Mouse (Mus musculus) ES-Bruce4 (cell line): ENCODE data around the gene Gja1. TPM values are rescaled to one million over a fixed set of nuclear protein-coding genes. Genes with fewer than 3 reads are reported as not detected.

Source experiments
- H3K27ac ChIP-seq: 2 replicates; pipeline ENCODE4 v1.5.1; 2012; ENCODE audit warnings: low read length, inconsistent platforms; ENCODE audit not compliant: insufficient read depth
- H3K27me3 ChIP-seq: 2 replicates; pipeline ENCODE4 v1.6.1; 2012; ENCODE audit warnings: mild to moderate bottlenecking, low read length, inconsistent platforms; ENCODE audit not compliant: control insufficient read depth, poor library complexity, insufficient read depth, severe bottlenecking
- H3K36me3 ChIP-seq: 2 replicates; pipeline ENCODE4 v1.6.1; 2012; ENCODE audit warnings: inconsistent platforms, mild to moderate bottlenecking, low read length, moderate library complexity; ENCODE audit not compliant: control insufficient read depth, poor library complexity, insufficient read depth, severe bottlenecking
- H3K4me1 ChIP-seq: one replicate; pipeline ENCODE4 v1.8.1; 2011; ENCODE audit warnings: low read length; ENCODE audit not compliant: control insufficient read depth, insufficient read depth
- H3K4me3 ChIP-seq: 2 replicates; pipeline ENCODE4 v1.5.1; 2011; ENCODE audit warnings: low read depth, mild to moderate bottlenecking, low read length
- H3K9ac ChIP-seq: 2 replicates; pipeline ENCODE4 v1.6.1; 2012; ENCODE audit warnings: low read depth, mild to moderate bottlenecking, inconsistent platforms; ENCODE audit not compliant: poor library complexity, severe bottlenecking
- H3K9me3 ChIP-seq: replicated peaks from 2 replicates; pipeline ENCODE4 v1.6.1; 2012; ENCODE audit warnings: mild to moderate bottlenecking, low read length, inconsistent platforms; ENCODE audit not compliant: control insufficient read depth, poor library complexity, insufficient read depth, severe bottlenecking
- CTCF ChIP-seq: IDR thresholded peaks from one replicate; pipeline ENCODE4 v1.8.1; 2011; ENCODE audit warnings: low read depth, low read length
- EP300 ChIP-seq: IDR thresholded peaks from 2 replicates; pipeline ENCODE4 v1.6.1; 2011; ENCODE audit warnings: low read depth, low read length; ENCODE audit not compliant: insufficient read depth
- POLR2A ChIP-seq: IDR thresholded peaks from one replicate; pipeline ENCODE4 v1.8.1; 2011; ENCODE audit warnings: low read length; ENCODE audit not compliant: insufficient read depth
- polyA plus RNA-seq: library from polyadenylated mRNA; stranded (reverse); fragments of >200 nt; gene quantifications from 2 replicates; pipeline ENCODE4 v1.2.4, GENCODE M21; 2011; ENCODE audit warnings: low read depth; ENCODE audit not compliant: missing spikeins, insufficient read depth, insufficient read length

Gja1 gene
- polyA plus RNA-seq, 1 experiment = 311 TPM

GRCm38 (mm10) chr10:56444457-56444856 is 67.3 kb downstream of the Gja1 start:
- Histone ChIP-seq H3K4me3 (no peak overlapping the region), H3K27ac (no peak overlapping the region), H3K27me3 (no peaks in the 10 kb centered on the region), H3K9me3 (no peaks in the 10 kb centered on the region), H3K36me3 (no peaks in the 10 kb centered on the region), H3K9ac (no peak overlapping the region), H3K4me1 (peaks cover 2% of the 10 kb centered on the region)
- TF ChIP-seq POLR2A (no peak), CTCF (no peak), EP300 (no peak)

DNA sequence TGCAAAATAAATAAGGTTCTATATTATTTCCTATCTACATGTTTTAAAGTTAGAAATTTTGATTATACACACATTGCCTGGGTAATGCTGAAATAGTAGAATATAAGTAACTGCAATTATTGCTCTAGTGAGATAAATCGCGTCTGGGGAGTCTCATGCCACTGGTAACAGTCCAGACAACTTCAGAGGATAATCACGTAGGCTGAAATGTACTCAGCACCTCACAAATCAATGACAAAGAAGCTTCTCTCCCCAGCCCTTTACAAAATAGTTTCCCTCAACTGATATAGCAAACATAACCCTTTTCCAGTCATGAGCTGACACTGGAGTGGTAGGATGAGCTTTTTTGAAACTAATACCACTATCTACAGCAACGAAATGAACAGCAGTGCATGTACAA is 71.9 kb downstream of the Gja1 start:
- Histone ChIP-seq H3K9me3 (no peaks in the 10 kb centered on the region), H3K27ac (no peak overlapping the region), H3K36me3 (no peaks in the 10 kb centered on the region), H3K4me3 (no peak overlapping the region), H3K27me3 (no peaks in the 10 kb centered on the region), H3K4me1 (peaks cover 5% of the 10 kb centered on the region), H3K9ac (no peak overlapping the region)
- TF ChIP-seq EP300 (no peak), CTCF (no peak), POLR2A (no peak)

Other genes with a start within 250 kb of the Gja1 start
- 8.6 and 9.5 TPM in 2 replicates for gene Tbc1d32, start 148.6 kb upstream of the Gja1 start, polyA plus RNA-seq